Mouse (Mus musculus) cerebellum, postnatal 10 days (tissue): ENCODE measurements around the gene Samd7.
"Not testable (repeated sequence)": the region's sequence is repeated elsewhere in the genome, so short reads cannot be mapped to it uniquely, and the experiment has no call there.

Experiments
- DNase-seq, 2 experiments: peaks; one replicate each; pipeline ENCODE4 v3.0.0; 2021; ENCODE audit warnings: mixed read lengths in 2 of 2

Samd7 gene

GRCm38 (mm10) chr3:30746006-30746405 is at the start of gene Samd7:
TSS of gene Samd7 (plus strand) at chr3:30746293.
- no peak for DNase-seq

DNA sequence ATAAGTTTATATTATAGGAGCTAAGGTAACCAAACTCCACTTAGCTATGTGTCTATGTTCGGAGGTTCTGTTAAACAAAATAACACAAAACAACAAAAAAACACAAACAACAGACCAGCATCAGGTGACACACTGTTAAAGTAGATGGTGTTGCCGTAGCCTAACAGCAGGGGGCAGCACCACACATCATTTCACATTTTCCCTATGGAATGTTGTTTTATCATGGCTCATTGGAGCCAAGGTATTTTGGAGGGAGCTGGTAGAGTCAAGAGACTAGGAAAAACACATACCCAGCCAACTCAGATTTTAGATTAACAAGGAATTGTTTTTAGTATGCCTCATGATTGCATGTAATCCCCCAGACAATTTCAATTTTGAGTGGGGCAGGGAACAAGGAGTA is 49.7 kb upstream of the Samd7 start:
- DNase-seq = peak; percentile 75 to 81

GRCm38 (mm10) chr3:30697891-30698290 is 48.2 kb upstream of the Samd7 start:
- no peak for DNase-seq

GRCm38 (mm10) chr3:30699711-30700505 is 46.2 kb upstream of the Samd7 start, which contains the start of gene Lrrc31:
TSS of gene Lrrc31 (minus strand) at chr3:30699843.
- not testable (repeated sequence) for DNase-seq

DNA sequence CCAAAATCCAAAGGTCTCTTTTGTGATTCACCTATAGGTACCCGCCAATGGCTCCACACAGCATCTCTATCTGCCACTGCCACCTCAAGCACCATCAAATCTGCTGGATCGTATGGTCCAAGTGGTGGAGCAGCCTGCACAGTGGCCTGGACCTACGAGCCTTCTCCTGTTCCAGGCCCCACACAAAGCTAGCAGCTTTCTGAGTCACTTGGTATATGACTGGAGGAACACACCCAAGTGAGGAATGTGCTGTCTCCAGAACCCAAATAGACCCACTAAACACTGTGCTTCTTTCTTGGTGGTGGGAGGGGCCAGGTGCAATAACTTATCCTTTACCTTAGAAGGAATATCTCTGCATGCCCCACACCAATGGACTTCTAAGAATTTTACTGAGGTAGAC is 40.1 kb upstream of the Samd7 start:
- DNase-seq = no peak

GRCm38 (mm10) chr3:30706614-30707276 is 39.3 kb upstream of the Samd7 start:
- DNase-seq = no peak

DNA sequence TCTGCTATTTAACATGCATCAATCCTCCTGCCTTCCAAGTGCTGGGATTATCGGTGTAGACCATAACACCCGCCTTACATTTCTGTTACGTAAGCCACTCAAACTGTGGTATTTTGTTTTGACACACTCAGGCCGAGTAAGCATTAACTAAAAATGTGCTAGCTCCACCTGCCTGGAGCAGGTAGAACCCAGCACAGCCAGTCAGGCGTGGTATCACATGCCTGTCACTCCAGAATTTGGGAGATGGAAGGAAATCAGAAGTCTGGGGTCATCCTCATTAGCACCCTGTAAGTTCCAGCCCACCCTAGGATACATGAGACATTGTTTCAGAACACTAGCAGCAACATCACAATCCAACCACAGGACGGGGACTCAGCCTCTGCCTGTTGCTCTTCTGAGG is 35.9 kb upstream of the Samd7 start:
- DNase-seq = no peak

GRCm38 (mm10) chr3:30713334-30713733 is 32.8 kb upstream of the Samd7 start:
- no peak for DNase-seq

DNA sequence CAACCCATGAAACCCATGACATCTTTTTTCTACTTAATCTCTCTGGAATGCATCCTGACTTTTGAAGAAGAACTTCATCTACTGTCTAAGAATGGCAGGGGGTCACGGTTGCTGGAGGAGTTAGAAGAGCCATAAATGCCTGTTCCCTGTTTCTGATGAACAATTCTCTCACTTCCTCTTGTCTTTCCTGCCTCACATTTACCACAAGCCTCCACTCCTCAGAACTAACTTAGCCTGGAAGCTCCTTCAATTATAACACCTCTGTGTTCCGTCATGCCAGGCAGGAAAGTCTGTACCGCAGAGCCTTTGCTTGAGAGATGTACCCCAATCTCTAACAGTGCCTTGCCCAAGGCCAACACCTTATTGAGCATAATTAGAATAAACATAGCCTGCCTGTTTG is 27.4 kb upstream of the Samd7 start:
- DNase-seq = no peak

GRCm38 (mm10) chr3:30722036-30722435 is 24.1 kb upstream of the Samd7 start:
- no peak for DNase-seq

DNA sequence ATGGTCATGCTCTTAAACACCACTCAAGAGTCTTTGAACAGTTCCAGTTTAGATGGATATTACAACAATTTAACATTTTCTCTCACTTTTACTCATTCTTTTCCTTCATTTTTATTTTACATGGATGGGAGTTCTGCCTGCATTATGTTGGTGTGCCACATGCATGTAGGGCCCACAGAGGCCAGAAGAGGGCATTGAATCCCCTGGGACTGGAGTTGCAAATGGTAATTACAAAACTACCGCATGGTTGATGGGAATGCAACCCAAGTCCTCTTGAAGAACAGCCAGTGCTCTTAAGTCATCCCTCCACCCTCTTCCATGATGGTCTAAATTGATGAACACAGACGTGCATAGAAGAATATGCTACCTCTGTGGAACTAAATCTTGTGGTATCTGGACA is 23.6 kb upstream of the Samd7 start:
- no peak for DNase-seq

DNA sequence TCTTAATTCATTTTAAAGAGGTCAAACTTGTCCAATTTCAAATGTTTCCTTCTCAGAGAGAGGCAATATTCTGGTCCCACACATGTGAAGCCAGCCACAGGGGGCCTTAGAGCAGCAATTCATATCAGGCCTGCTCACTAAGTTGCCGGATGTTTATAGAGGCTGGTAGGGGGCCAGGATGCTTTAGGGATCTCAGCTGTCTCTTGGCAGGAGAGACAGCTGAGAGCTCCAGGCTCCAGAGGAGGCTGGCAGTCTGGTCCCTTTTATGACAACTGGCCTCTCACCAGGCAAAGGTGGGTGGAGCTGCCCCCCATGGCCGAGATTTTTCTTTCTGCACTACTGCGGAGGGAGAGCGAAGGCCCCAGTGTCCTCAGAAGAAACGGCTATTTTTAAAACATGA is 22.9 kb upstream of the Samd7 start:
- DNase-seq = peak; percentile 14 to 35

DNA sequence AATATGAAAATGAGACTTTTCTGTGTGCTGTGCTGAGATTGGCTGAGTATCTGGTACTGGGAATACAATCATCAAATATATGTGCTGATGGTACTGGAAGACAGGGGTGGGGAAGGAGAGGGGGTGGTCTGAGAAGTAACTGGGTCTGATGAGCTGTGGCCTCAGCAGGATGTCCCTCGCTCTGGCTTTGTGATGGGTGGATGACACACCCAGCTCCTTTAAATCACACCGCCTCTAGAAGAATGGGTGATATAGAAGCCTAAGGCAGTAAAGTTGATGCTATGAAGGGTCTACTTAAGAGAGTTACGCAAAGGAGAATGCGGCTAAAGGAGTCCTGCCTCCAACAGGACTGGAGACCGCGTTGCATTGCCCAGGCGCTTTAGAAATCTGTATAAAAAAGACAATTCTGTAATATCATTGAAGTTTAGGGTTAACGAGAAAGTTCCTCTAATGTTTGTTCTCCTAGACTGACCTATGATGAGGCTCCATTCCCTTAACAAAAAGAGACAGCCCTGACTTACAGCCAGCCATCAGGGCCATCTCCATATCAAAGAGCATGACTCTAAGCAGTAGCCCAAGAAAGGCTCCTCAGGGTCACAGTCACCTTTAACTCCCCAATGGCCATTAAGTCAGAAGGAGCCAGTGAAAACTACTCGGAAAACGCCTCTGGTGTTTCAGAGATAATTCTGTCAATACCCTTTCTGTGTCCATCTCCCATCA is 21.8 kb upstream of the Samd7 start:
- no peak for DNase-seq

DNA sequence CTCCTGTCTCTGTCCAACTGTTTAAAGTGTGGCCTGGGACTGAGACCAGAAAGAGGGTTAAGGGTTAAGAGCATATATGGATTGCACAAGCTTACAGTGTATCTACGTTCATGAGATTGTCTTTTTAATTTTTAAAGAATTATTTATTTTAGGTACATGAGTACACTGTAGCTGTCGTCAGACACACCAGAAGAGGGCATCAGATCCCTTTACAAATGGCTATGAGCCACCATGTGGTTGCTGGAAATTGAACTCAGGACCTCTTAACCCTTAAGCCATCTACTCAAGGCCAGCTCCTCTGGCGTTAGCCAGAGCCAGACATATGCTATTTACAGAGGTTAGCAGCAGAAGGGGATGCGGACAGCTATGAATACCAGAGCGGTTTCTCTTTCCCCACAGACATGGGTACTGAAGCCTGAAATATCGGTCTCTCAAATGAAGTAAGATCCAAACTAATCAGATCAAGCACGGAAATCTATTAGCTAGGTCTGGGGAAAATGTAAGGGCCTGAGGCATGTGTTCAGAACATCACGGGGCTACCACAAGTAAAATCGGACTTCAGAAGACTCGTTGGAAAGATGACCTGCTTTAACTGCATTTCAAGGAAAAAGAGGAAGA is 21.1 kb upstream of the Samd7 start:
- no peak for DNase-seq

- DNase-seq = peak; percentile 21 to 23
These were observed 20.6 kb upstream of the Samd7 start for GRCm38 (mm10) chr3:30725514-30725913.

GRCm38 (mm10) chr3:30727209-30727608 is 18.9 kb upstream of the Samd7 start:
- DNase-seq = no peak

- DNase-seq = no peak
These were observed 17.0 kb upstream of the Samd7 start for GRCm38 (mm10) chr3:30729046-30729445.

DNA sequence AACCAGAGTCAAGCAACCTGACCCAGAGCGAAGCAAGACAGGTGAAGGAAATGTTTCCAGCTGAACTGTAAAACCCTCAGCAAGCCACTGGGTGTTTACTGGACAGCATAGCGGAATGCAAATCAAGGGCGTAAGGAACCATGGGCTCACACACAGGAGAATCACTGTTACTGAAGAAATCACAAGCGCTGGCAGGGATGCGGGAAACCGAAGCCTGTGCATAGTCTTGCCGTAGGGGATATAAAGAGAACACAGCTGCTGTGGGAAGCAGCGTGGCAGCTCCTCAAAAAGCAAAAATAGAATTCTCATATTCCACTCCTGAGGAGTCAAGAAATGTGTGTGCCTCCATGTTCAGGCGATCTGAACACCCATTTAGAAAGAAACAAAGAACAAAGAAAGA is 9.3 kb upstream of the Samd7 start:
- DNase-seq = peak; percentile 22 to 23

DNA sequence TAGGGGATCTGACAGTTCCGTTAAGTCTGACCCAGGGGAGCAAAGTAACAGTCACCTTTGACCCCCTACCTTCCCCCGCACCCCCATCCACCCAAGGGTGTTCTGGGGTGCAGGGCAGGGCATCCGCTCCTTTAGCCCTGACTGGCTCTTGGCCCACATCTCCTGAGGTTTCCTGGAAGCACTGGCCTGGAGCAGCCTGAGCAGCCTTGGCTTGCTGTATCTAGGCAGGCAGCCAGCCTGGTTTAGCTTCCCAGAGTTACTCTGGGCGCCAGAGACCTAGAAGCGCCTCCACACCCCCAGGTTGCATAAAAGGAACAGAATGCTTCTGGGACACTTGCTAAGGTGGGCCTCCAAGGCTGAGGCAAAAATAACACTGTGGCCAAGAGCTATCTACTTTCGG is 4.8 kb upstream of the Samd7 start:
- peak; percentile 85 to 86 for DNase-seq

DNA sequence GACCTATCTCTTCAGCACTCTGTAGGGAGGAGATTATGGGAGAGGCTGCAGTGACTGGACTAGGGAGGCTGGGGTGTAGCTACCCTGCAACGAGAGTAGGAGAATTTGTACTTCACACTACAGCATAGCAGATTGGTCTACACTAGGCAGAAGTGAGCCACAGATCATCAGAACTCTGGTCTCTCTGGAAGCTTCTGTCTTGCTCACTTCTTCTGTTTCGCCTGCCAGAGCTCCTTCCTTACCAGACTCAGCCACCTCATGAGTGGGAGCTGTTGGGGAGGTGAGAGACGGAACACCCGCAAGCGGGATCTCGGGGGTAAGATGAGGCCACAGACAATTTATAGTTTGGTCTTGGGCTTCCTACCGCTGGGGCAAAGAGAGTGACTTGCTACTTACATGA is 3.2 kb upstream of the Samd7 start:
- no peak for DNase-seq

- DNase-seq = no peak
These were observed 2.2 kb downstream of the Samd7 start for GRCm38 (mm10) chr3:30748316-30748715.

DNA sequence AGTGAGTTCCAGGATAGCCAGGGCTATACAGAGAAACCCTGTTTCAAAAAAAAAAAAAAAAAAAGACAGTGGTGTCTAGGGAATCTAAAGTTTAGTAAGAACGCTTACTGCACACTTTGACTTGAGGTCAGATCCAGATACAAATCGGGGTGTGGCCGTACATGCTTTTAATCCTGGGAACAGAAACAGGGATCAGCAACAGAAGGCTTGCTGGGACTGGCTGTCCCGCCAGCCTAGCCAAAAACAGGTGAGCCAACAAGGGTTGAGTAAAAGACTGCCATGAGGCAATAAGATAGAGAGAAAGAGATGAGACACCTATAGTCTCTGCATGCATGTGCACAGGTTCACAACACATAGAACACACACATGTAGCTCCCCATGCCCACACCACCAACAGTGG is 8.6 kb downstream of the Samd7 start:
- DNase-seq = no peak

DNA sequence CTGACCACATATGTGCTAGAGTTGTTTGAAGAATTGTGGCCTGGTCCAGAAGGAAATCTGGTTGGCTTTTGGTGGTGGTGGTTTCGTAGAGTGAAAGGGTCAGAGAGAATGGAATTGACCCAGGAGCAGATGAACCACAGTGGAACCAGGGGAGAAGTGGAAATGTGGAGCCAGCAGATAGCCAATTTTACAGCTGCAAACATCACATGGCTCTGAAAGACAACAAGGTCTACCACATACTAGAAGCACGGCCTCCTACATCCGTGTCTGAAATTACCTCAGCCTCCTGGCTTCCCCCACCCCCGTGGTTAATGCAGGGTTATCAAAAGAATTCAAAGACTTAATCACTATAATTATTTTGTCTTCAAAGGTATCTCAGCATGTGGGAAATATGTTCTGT is 18.8 kb downstream of the Samd7 start:
- DNase-seq = no peak
